Mouse (Mus musculus): Measurements from ENCODE around the gene Birc2. TPM values are rescaled to one million over a fixed set of nuclear protein-coding genes. Genes with fewer than 3 reads are reported as not detected.

Gene Birc2
- polyA plus RNA-seq, 1 experiment from 2014 or later = 21.6 TPM

DNA sequence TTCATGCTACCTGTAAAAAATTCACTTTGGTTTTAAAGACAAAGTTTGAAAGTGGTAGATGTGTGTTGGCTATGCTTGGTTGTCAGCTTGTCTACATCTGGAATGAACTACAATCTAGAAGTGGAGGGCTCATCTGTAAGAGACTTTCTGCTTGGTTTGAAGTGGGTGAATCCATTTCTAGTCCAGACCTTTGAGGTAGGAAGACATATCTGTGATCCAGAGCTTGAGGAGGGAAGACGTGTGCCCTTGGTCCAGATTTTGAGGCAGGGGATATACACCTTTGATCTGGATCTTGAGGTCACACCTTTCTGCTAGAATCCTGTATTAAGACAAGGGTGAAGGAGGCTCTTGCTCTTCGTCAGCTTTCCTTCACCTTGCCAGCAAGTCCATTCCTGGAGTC lies 39.3 kb downstream of the Birc2 start:
- 87% methylated on average over 2 of the region's 2 CpGs for WGBS
- no peak for ATAC-seq (ENCODE audit: extremely low read depth, insufficient number of reproducible peaks, low FRiP score, low TSS enrichment)
- no peak overlapping the region for H3K27ac ChIP-seq (replicated peaks)
- H3K9me3 ChIP-seq = no peaks in the 10 kb centered on the region
- no peaks in the 10 kb centered on the region for H3K27me3 ChIP-seq (replicated peaks)
- H3K4me3 ChIP-seq = no peak overlapping the region
- H3K4me2 ChIP-seq = no peak overlapping the region
- H3K9ac ChIP-seq = no peak overlapping the region
- no peaks in the 10 kb centered on the region for H3K4me1 ChIP-seq
- peaks cover 21% of the 10 kb centered on the region for H3K36me3 ChIP-seq

DNA sequence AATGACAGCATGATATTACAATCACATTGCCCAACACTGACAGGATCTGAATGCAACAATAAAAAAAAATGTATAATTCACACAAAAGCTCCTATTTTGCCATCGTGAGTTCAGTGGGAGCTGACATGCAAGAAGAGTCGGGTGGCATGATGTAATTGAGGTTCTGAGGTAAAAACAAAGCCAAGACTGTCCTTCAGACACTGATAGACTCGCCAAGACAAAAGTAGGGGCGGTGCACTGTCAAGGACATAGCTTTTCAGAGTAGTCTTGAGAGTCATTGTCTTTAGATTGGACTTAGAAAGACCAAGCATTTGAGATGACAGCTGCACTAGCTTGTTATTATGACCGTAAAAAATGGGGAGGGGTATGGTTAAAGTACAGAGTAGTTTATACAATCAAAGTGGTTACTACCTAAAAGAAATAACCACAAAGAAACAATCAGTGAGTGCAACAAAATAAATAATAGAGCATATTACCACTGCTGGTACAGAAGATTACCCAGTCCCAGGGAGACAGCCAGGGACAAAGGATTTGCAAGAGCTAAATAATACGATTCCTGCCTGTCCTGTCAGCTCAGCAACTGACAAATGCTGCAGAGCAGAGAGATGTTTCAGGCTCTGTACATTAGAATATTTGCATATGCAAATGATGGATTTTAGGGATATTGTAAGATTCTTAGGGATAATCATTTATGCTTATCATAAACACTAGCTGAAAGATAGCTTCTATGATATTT lies 40.6 kb downstream of the Birc2 start:
- Histone ChIP-seq H3K4me2 (no peak overlapping the region), H3K27ac (replicated peaks) (no peak overlapping the region), H3K4me1 (no peaks in the 10 kb centered on the region), H3K36me3 (peaks cover 32% of the 10 kb centered on the region), H3K4me3 (no peak overlapping the region), H3K9me3 (no peaks in the 10 kb centered on the region), H3K27me3 (replicated peaks) (no peaks in the 10 kb centered on the region), H3K9ac (no peak overlapping the region)
- ATAC-seq (ENCODE audit: extremely low read depth, insufficient number of reproducible peaks, low FRiP score, low TSS enrichment) = no peak
- 74% methylated on average over 6 of the region's 6 CpGs for WGBS

DNA sequence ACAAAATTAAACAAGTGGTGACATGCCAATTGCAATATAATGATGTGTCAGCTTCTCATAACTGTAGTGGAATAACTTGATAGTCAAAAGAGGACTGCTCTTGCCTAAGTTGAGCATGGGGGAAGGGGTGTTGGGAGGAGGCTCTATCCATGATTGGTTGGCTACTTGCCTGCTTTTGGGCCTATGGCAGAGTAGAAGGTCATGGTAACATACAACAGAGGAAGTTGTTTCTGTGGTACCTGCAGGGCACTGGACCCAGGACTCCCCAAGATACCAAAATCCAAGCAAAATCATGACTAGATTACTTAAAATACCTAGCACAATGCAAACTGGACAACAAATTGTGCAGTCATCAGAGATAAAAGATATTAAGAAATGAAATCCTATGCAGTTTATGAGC lies 41.3 kb downstream of the Birc2 start:
- H3K36me3 ChIP-seq = peaks cover 39% of the 10 kb centered on the region
- H3K4me1 ChIP-seq = no peaks in the 10 kb centered on the region

DNA sequence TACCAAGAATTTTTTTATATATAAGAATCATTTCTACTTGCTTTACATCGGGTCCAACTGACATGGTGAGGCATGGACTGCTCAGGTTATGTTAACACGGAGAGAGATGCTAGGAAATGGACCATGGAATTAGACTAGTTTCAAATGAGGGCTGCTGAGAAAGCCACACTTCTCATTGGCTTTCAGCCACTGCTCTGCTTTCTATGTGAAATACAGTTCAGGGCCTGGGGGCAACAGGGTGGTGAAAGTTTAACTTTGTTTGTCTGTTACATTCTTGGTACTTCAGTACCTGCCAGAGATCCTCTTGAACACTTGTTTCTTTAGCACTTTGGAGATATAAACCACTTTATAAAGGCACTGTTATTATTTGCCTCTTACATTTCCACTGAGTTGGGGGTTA lies 43.3 kb downstream of the Birc2 start:
- Histone ChIP-seq H3K4me3 (no peak overlapping the region), H3K36me3 (peaks cover 45% of the 10 kb centered on the region), H3K27ac (replicated peaks) (no peak overlapping the region), H3K27me3 (replicated peaks) (no peaks in the 10 kb centered on the region), H3K9me3 (no peaks in the 10 kb centered on the region), H3K4me1 (no peaks in the 10 kb centered on the region), H3K4me2 (no peak overlapping the region), H3K9ac (no peak overlapping the region)
- no peak for ATAC-seq (ENCODE audit: extremely low read depth, insufficient number of reproducible peaks, low FRiP score, low TSS enrichment)
- WGBS = 89% methylated on average over 2 of the region's 2 CpGs

More for the DNA sequence above, 41.3 kb downstream of the Birc2 start:
- Histone ChIP-seq H3K9me3 (no peaks in the 10 kb centered on the region), H3K27me3 (replicated peaks) (no peaks in the 10 kb centered on the region), H3K4me3 (no peak overlapping the region), H3K9ac (no peak overlapping the region), H3K4me2 (no peak overlapping the region), H3K27ac (replicated peaks) (no peak overlapping the region)
- ATAC-seq (ENCODE audit: extremely low read depth, insufficient number of reproducible peaks, low FRiP score, low TSS enrichment) = no peak

DNA sequence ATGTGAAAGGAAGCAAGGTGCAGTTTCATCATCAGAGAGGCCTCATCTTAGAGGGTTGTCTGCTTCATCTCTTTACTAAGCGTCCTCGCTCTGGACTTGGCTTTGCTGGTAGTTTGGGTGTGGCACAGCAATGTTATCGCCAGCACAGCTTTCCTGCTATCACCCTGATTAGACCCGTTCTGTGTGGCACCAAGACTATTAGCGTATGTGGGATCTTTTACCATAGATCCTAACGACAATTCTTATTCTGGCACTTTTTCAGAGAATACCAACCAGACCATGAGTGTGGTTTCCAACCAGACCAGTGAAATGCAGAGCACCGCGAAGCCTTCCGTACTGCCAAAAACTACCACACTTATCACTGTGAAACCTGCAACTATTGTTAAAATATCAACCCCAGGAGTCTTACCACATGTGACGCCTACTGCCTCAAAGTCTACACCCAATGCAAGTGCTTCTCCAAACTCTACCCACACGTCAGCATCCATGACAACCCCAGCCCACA lies 46.2 kb downstream of the Birc2 start:
- ATAC-seq (ENCODE audit: extremely low read depth, insufficient number of reproducible peaks, low FRiP score, low TSS enrichment) = no peak
- Histone ChIP-seq H3K4me1 (no peaks in the 10 kb centered on the region), H3K9ac (no peak overlapping the region), H3K9me3 (no peaks in the 10 kb centered on the region), H3K27me3 (replicated peaks) (no peaks in the 10 kb centered on the region), H3K27ac (replicated peaks) (no peak overlapping the region), H3K4me2 (no peak overlapping the region), H3K36me3 (peaks cover 61% of the 10 kb centered on the region), H3K4me3 (no peak overlapping the region)
- WGBS = 81% methylated on average over 11 of the region's 11 CpGs

DNA sequence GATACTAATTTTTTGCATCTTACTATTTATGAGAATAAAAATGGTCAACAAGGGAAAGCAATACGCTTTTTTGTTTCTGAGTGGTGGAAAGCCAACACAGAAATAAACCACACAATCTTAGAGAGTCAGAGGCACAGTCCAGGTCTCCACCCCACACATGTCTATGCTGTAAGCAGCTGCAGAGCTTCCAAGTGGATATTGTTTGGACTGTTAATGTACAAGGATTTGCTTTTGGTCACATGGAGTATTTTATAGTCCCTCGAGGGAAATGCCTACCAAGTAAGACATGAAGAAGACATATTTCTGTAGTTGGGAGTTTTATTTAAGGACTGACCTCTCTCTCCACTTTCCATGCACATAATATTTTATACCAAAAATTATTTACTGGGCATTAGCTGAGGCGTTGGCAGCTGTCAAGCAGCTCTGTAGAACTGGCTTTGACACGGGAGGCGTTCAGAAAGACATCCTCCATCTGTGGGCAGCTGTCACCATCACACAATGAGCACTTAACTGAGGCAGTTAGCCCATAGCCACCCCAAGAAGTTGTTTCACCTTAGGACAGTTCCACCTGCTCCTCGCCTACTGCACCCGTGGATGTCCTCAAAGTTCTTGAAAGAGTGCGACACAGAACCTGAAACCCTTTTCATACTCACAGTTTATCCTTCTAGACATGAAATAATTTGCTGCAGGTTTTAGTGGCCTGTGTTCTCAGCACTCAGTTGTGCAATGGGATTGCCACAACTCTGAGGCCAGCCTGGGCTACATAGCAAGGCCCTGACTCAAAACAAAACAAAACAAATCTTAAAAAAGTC lies 46.9 kb downstream of the Birc2 start:
- Histone ChIP-seq H3K27ac (replicated peaks) (no peak overlapping the region), H3K4me3 (no peak overlapping the region), H3K27me3 (replicated peaks) (no peaks in the 10 kb centered on the region), H3K4me1 (peaks cover 5% of the 10 kb centered on the region), H3K36me3 (peaks cover 65% of the 10 kb centered on the region), H3K9me3 (no peaks in the 10 kb centered on the region), H3K4me2 (no peak overlapping the region), H3K9ac (no peak overlapping the region)
- ATAC-seq (ENCODE audit: extremely low read depth, insufficient number of reproducible peaks, low FRiP score, low TSS enrichment) = no peak
- 75% methylated on average over 8 of the region's 8 CpGs for WGBS

DNA sequence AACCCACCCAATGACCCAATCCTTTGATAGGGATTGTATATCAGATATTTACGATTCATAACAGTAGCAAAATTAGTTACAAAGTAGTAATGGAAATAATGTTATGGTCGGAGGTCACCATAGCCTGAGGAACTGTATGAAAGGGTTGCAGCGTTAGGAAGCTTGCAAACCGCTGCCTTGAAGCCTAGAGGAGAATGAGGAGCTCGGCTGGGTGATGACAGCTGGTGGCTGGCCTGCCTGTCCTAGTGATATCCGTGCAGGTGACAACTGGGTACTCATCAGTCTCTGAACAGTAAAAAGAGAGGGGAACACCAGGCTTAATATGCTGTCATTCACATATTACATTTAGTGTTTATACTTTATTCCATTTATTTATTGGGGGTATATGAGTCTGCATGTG lies 48.5 kb downstream of the Birc2 start:
- no peak overlapping the region for H3K9ac ChIP-seq
- H3K27ac ChIP-seq (replicated peaks) = no peak overlapping the region
- H3K27me3 ChIP-seq (replicated peaks) = no peaks in the 10 kb centered on the region

DNA sequence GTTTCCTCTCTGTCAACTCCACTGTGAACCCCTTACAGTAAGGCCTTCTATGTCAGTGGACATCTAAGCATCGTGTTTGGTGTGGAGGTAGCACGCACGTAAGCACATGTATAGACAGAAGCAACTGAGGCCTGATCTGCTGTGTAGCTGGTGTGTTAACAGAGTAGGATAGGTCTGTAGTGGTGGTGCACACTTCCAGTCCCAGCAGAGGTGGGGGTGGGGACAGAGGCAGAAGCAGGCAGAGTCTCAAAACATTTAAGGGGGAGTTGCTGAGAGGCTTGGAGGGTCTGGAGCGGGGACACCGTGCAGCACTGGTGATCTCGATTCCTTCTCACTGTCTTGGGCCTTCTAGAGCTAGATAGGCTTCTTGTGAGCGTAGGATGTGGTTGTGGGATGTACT lies 50.8 kb downstream of the Birc2 start:
- Histone ChIP-seq H3K27me3 (replicated peaks) (no peaks in the 10 kb centered on the region), H3K36me3 (peaks cover 64% of the 10 kb centered on the region), H3K27ac (replicated peaks) (no peak overlapping the region), H3K4me1 (peaks cover 19% of the 10 kb centered on the region), H3K4me2 (no peak overlapping the region), H3K4me3 (no peak overlapping the region), H3K9ac (no peak overlapping the region), H3K9me3 (no peaks in the 10 kb centered on the region)
- no peak for ATAC-seq (ENCODE audit: extremely low read depth, insufficient number of reproducible peaks, low FRiP score, low TSS enrichment)
- WGBS = 91% methylated on average over 7 of the region's 7 CpGs

More for the DNA sequence above, 48.5 kb downstream of the Birc2 start:
- ATAC-seq (ENCODE audit: extremely low read depth, insufficient number of reproducible peaks, low FRiP score, low TSS enrichment) = no peak
- H3K4me2 ChIP-seq = no peak overlapping the region; the same call in 1 of the 2 replicates
- 69% methylated on average over 6 of the region's 6 CpGs for WGBS
- no peak overlapping the region for H3K4me3 ChIP-seq
- H3K9me3 ChIP-seq = no peaks in the 10 kb centered on the region
- peaks cover 19% of the 10 kb centered on the region for H3K4me1 ChIP-seq
- peaks cover 63% of the 10 kb centered on the region for H3K36me3 ChIP-seq

DNA sequence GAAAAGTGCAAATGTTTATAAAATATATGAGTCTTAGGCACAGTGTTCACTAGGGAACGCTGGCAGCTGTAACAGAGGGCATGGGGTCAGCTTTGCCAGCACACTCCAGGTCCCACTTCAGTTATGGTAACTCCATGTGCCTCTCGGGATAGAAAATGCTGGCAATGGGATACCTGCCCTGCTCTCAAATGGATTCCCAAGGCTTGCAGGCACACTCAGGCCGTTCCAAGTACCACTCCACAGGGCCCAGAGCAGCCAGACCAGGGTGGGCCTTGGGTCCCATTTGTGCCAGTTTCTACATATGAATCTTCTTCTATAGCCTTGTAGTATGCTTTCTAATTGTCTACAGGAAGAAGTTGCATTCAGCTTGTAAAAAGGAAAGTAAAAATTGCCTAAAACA lies 51.5 kb downstream of the Birc2 start:
- WGBS = 87% methylated on average over 3 of the region's 3 CpGs
- Histone ChIP-seq H3K9me3 (no peaks in the 10 kb centered on the region), H3K27ac (replicated peaks) (no peak overlapping the region), H3K4me3 (no peak overlapping the region), H3K27me3 (replicated peaks) (no peaks in the 10 kb centered on the region), H3K4me2 (no peak overlapping the region), H3K9ac (no peak overlapping the region), H3K4me1 (peaks cover 19% of the 10 kb centered on the region), H3K36me3 (peaks cover 61% of the 10 kb centered on the region)
- ATAC-seq (ENCODE audit: extremely low read depth, insufficient number of reproducible peaks, low FRiP score, low TSS enrichment) = no peak

DNA sequence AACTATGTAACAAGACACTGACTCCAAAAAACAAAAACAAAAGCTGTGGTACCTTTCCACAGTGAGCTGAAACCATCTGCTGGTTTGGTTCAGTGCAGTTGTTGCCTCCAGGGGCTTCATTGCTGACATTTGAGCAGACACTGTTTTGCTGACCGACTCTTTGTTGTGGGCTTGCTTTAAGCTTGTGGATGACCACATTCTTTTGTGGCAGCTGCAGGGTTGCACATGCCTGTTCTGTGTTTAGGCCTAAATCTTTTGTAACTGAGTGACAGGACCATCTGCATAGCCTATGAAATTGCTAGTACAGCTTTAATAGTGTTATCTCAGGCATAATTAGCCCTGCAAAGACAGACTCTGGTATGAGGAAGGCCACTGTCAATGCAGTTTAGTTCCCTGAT lies 52.2 kb downstream of the Birc2 start:
- Histone ChIP-seq H3K27ac (replicated peaks) (peak overlapping the region; percentile 13; the same call in 1 of the 2 replicates), H3K4me3 (no peak overlapping the region), H3K4me2 (no peak overlapping the region), H3K4me1 (peaks cover 19% of the 10 kb centered on the region), H3K27me3 (replicated peaks) (no peaks in the 10 kb centered on the region), H3K9me3 (no peaks in the 10 kb centered on the region), H3K9ac (no peak overlapping the region), H3K36me3 (peaks cover 59% of the 10 kb centered on the region)
- WGBS = 48% methylated on average over 1 of the region's 1 CpGs
- ATAC-seq (ENCODE audit: extremely low read depth, insufficient number of reproducible peaks, low FRiP score, low TSS enrichment) = no peak

DNA sequence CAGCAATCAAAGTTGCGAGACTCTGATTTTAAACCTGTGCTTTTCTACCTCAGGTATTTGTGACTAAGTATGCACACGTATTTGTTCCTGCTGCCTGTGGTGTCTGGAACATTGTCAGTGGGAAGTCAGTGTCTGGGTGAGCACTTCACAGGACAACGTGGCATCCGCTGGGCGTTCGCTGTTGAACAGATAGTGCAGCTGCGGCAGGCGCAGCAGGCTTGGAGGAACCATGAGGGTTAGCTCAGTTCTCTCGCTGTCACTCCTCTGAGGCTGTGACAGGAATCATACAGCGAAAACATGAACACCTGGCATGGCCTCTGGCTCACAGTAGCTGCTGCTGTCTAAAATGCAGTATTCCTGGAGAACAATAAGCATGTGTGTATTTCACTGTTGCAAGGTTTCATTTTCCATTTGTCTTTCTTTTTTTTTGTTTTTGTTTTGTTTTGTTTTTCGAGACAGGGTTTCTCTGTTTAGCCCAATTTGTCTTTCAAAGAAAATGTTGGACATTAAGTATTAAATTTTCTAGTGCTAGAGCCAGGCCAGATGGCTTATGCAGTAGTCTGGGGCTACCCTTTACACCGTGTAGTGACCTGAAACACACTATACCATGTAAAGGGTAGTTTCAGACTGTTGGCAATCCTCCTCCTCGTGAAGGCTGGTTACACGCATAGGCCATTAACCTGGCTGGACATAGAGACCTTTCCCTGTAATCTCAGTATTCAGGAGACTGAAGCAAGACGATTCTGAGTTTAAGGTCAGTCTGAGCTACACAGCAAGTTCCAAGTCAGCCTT lies 52.8 kb downstream of the Birc2 start:
- Histone ChIP-seq H3K4me1 (peaks cover 19% of the 10 kb centered on the region), H3K9ac (no peak overlapping the region), H3K9me3 (no peaks in the 10 kb centered on the region), H3K27me3 (replicated peaks) (no peaks in the 10 kb centered on the region), H3K4me2 (no peak overlapping the region), H3K27ac (replicated peaks) (peak overlapping the region; percentile 13), H3K36me3 (peaks cover 63% of the 10 kb centered on the region), H3K4me3 (no peak overlapping the region)
- no peak for ATAC-seq (ENCODE audit: extremely low read depth, insufficient number of reproducible peaks, low FRiP score, low TSS enrichment)
- 64% methylated on average over 15 of the region's 15 CpGs for WGBS
